7 mouse cellular contexts compared by ENCODE assay signal in the genomic region with DNA sequence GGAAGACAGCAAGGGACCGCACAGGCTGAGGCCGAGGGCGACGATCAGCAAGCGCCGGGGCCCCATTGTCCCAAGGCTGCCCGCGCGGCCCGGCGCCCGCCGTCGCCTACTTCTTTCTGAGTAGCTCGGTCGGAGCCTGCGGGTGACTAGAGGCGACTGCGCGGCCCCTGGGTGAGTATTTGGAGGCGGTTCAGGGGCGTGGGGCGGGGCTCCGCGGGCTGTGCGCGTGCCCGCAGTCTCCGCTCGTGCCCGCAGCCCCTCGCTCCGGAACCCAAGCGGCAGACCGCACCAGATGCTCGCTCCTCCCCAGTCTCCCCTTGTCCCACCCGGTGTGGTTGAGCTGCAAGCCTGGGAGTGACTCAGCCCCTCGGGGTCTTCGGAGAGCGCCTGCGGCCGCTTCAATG. TPM values are rescaled to one million over a fixed set of nuclear protein-coding genes. Genes with fewer than 3 reads are reported as not detected.
DNase-seq lines count a peak whose midpoint lies in the region; ATAC-seq and TF ChIP-seq lines count a peak whose summit lies in the region.

A gene (minus strand): TSS at position 179 of the 404 bp plus-strand sequence.

- H3K4me3 ChIP-seq in embryonic facial prominence, embryonic 10.5 days = peak within 1 kb of the TSS; percentile 88
- peak within 1 kb of the TSS; percentile 60 for H3K4me3 ChIP-seq in intestine, postnatal 0 days (ENCODE audit: low read depth, low read length)
- peak within 1 kb of the TSS; percentile 84 for H3K4me3 ChIP-seq in limb, embryonic 12.5 days (replicated peaks)
- peak within 1 kb of the TSS; percentile 88 for H3K4me3 ChIP-seq in midbrain, embryonic 13.5 days (replicated peaks)
- H3K4me3 ChIP-seq in small intestine, adult 2 months (ENCODE audit: low read depth, low read length) = peak within 1 kb of the TSS; percentile 76

- H3K9me3 ChIP-seq in embryonic facial prominence, embryonic 10.5 days = no peaks in the 10 kb centered on the region
- no peaks in the 10 kb centered on the region for H3K9me3 ChIP-seq in intestine, postnatal 0 days (ENCODE audit: control insufficient read depth)
- no peaks in the 10 kb centered on the region for H3K9me3 ChIP-seq in limb, embryonic 12.5 days
- no peaks in the 10 kb centered on the region for H3K9me3 ChIP-seq in midbrain, embryonic 13.5 days

- TF ChIP-seq POLR2A in small intestine, adult 2 months (IDR thresholded peaks at IDR 0.05; ENCODE audit: low read depth, low read length) = peak; percentile 69

- H3K4me1 ChIP-seq in embryonic facial prominence, embryonic 10.5 days = peaks cover 45% of the 10 kb centered on the region
- H3K4me1 ChIP-seq in intestine, postnatal 0 days (replicated peaks; ENCODE audit: control insufficient read depth, insufficient read depth, low read length) = 0 out of 2 replicates have a peak, but pooled peaks cover 3% of the 10 kb centered on the region
- peaks cover 26% of the 10 kb centered on the region for H3K4me1 ChIP-seq in limb, embryonic 12.5 days (replicated peaks)
- H3K4me1 ChIP-seq in midbrain, embryonic 13.5 days (replicated peaks) = peaks cover 31% of the 10 kb centered on the region
- 0 out of 2 replicates have a peak, but pooled peaks cover 3% of the 10 kb centered on the region for H3K4me1 ChIP-seq in small intestine, adult 2 months (ENCODE audit: control insufficient read depth, insufficient read depth, insufficient read length, low read length)

- peaks cover 31% of the 10 kb centered on the region for H3K36me3 ChIP-seq in embryonic facial prominence, embryonic 10.5 days (replicated peaks)
- no peaks in the 10 kb centered on the region for H3K36me3 ChIP-seq in intestine, postnatal 0 days (ENCODE audit: control insufficient read depth, insufficient read depth)
- H3K36me3 ChIP-seq in limb, embryonic 12.5 days = peaks cover 11% of the 10 kb centered on the region; the same call in 1 of the 2 replicates
- H3K36me3 ChIP-seq in midbrain, embryonic 13.5 days = 0 out of 2 replicates have a peak, but pooled peaks cover 6% of the 10 kb centered on the region
- H3K36me3 ChIP-seq in small intestine, adult 2 months (ENCODE audit: control insufficient read depth, insufficient read depth, low read length) = no peaks in the 10 kb centered on the region

- TF ChIP-seq CTCF in intestine, postnatal 0 days (IDR thresholded peaks at IDR 0.05; ENCODE audit: low read depth) = no peak
- TF ChIP-seq CTCF in small intestine, adult 2 months (IDR thresholded peaks at IDR 0.05; ENCODE audit: extremely low read depth, insufficient read length, insufficient replicate concordance, low read depth, low read length) = no peak

- ATAC-seq in granulocyte monocyte progenitor cell, adult 5-6 weeks (replicated peaks; ENCODE audit: poor library complexity, severe bottlenecking) = peak; percentile 98
- ATAC-seq in intestine, postnatal 0 days = peak; percentile 75
- peak; percentile 95 for ATAC-seq in limb, embryonic 12.5 days (ENCODE audit: insufficient number of reproducible peaks, insufficient read depth, low FRiP score, low TSS enrichment, low read depth)
- peak; percentile 94 for ATAC-seq in midbrain, embryonic 13.5 days

- peak within 1 kb of the TSS; percentile 76 for H3K9ac ChIP-seq in intestine, postnatal 0 days (ENCODE audit: low read depth, low read length)
- H3K9ac ChIP-seq in limb, embryonic 12.5 days (replicated peaks) = peak within 1 kb of the TSS; percentile 95
- H3K9ac ChIP-seq in midbrain, embryonic 13.5 days (replicated peaks) = peak within 1 kb of the TSS; percentile 95

- WGBS in embryonic facial prominence, embryonic 10.5 days = under 1% methylated on average over 42 of the region's 42 CpGs
- WGBS in intestine, postnatal 0 days = under 1% methylated on average over 40 of the region's 42 CpGs
- WGBS in limb, embryonic 12.5 days = under 1% methylated on average over 42 of the region's 42 CpGs
- under 1% methylated on average over 42 of the region's 42 CpGs for WGBS in midbrain, embryonic 13.5 days
- WGBS in small intestine, adult 2 months = 2% methylated on average over 40 of the region's 42 CpGs

- peak; percentile 93 for DNase-seq in adrenal gland, postnatal 10 days
- DNase-seq in embryonic facial prominence, embryonic 10.5 days (ENCODE audit: low spot score) = peak; percentile 94

- H3K27ac ChIP-seq in embryonic facial prominence, embryonic 10.5 days (replicated peaks) = peak within 1 kb of the TSS; percentile 97
- no peak within 1 kb of the TSS for H3K27ac ChIP-seq in intestine, postnatal 0 days (ENCODE audit: low read depth, low read length)
- peak within 1 kb of the TSS; percentile 89 for H3K27ac ChIP-seq in limb, embryonic 12.5 days
- peak within 1 kb of the TSS; percentile 66 for H3K27ac ChIP-seq in midbrain, embryonic 13.5 days
- no peak within 1 kb of the TSS for H3K27ac ChIP-seq in small intestine, adult 2 months (ENCODE audit: insufficient read depth, low read depth, low read length)

- peak within 1 kb of the TSS; percentile 90 for H3K4me2 ChIP-seq in intestine, postnatal 0 days (replicated peaks; ENCODE audit: low read depth)
- peak within 1 kb of the TSS; percentile 87 for H3K4me2 ChIP-seq in limb, embryonic 12.5 days
- H3K4me2 ChIP-seq in midbrain, embryonic 13.5 days (replicated peaks) = peak within 1 kb of the TSS; percentile 80

- H3K27me3 ChIP-seq in embryonic facial prominence, embryonic 10.5 days (replicated peaks; ENCODE audit: low read depth, poor library complexity, severe bottlenecking) = no peaks in the 10 kb centered on the region
- no peaks in the 10 kb centered on the region for H3K27me3 ChIP-seq in intestine, postnatal 0 days (replicated peaks; ENCODE audit: control insufficient read depth, insufficient read depth, low read length)
- no peaks in the 10 kb centered on the region for H3K27me3 ChIP-seq in limb, embryonic 12.5 days
- no peaks in the 10 kb centered on the region for H3K27me3 ChIP-seq in midbrain, embryonic 13.5 days
- peaks cover 13% of the 10 kb centered on the region for H3K27me3 ChIP-seq in small intestine, adult 2 months (ENCODE audit: control insufficient read depth, insufficient read depth, low read length)

RNA-seq across cellular contexts. Expression of the gene that starts here (rescaled TPM):
- total RNA-seq in adrenal gland, postnatal 10 days (2021) = 10 to 100 TPM; 61.1 to 81.8 TPM
- 120 and 127 TPM in 2 replicates for polyA plus RNA-seq in embryonic facial prominence, embryonic 10.5 days (2016; fragmentation: Nextera tagmentation; extraction: Ambion mirVana)
- 0.70 and 2.6 TPM in 2 replicates for total RNA-seq in granulocyte monocyte progenitor cell, adult 5-6 weeks (2014; fragmentation: Nextera tagmentation)
- total RNA-seq in granulocyte monocyte progenitor cell, adult 5-6 weeks (2017) = 2.1 TPM in 2 replicates
- 19.4 and 20.2 TPM in 2 replicates for polyA plus RNA-seq in intestine, postnatal 0 days (2015; fragmentation: Nextera tagmentation; extraction: Ambion mirVana)
- 118 and 120 TPM in 2 replicates for polyA plus RNA-seq in limb, embryonic 12.5 days (2016; fragmentation: Nextera tagmentation; extraction: Ambion mirVana)
- 86.0 and 88.2 TPM in 2 replicates for polyA plus RNA-seq in midbrain, embryonic 13.5 days (2015; fragmentation: Nextera tagmentation; extraction: Ambion mirVana)
- polyA plus RNA-seq in small intestine, adult 2 months (2012; rRNA removed) = 9.0 and 15.1 TPM in 2 replicates

Comparison
In these comparisons a context has a peak if more than half of its experiments do, and no peak if none do; other contexts are left out.
1. RNA of the gene that starts here (total RNA-seq): 61.1 to 81.8 TPM in adrenal gland, postnatal 10 days; 0.70 to 2.6 TPM in granulocyte monocyte progenitor cell, adult 5-6 weeks; every median in the first group is over 10 times any median in the second.
2. H3K27ac ChIP-seq: peak in embryonic facial prominence, embryonic 10.5 days (single experiment), limb, embryonic 12.5 days (single experiment) and midbrain, embryonic 13.5 days (single experiment); none in intestine, postnatal 0 days (single experiment) and small intestine, adult 2 months (single experiment).
3. Peak in every context shown above with its lines, with median percentiles within 50 percentile points of each other: H3K4me3 ChIP-seq, ATAC-seq, H3K4me2 ChIP-seq and H3K9ac ChIP-seq.